Mouse (Mus musculus) urinary bladder, postnatal 36 days (tissue): ENCODE measurements around the gene Cfb.
"Not testable (repeated sequence)": the region's sequence is repeated elsewhere in the genome, so short reads cannot be mapped to it uniquely, and the experiment has no call there.

Source experiments
- DNase-seq, 2 experiments: peaks; one replicate each; pipeline ENCODE4 v3.0.0; 2022; ENCODE audit warnings: low spot score in 2 of 2, mixed read lengths in 1 of 2

Cfb gene

GRCm38 (mm10) chr17:34837464-34838324 is 24.6 kb downstream of the Cfb start:
- DNase-seq: no peak

- DNase-seq: peak; percentile 94 to 95
Measured at GRCm38 (mm10) chr17:34836856-34837221, 25.5 kb downstream of the Cfb start, which contains the start of the genes Stk19 and Dxo. Gene Stk19, minus strand, starts transcription at chr17:34836945. Gene Dxo, plus strand, starts transcription at chr17:34837019.

- no peak for DNase-seq
Measured at GRCm38 (mm10) chr17:34836155-34836855, 26.0 kb downstream of the Cfb start.

GRCm38 (mm10) chr17:34830776-34831175 is 31.5 kb downstream of the Cfb start:
- DNase-seq: not testable (repeated sequence)

GRCm38 (mm10) chr17:34814818-34815370 is 47.4 kb downstream of the Cfb start:
- no peak for DNase-seq

GRCm38 (mm10) chr17:34813747-34814146 is 48.6 kb downstream of the Cfb start:
- not testable (repeated sequence) for DNase-seq

GRCm38 (mm10) chr17:34811275-34811674 is 51.0 kb downstream of the Cfb start:
- DNase-seq: no peak

- not testable (repeated sequence) for DNase-seq
Measured at GRCm38 (mm10) chr17:34810811-34811210, 51.5 kb downstream of the Cfb start.

GRCm38 (mm10) chr17:34810411-34810810 is 51.9 kb downstream of the Cfb start:
- DNase-seq: not testable (repeated sequence)

GRCm38 (mm10) chr17:34808599-34809205 is 53.6 kb downstream of the Cfb start:
- no peak for DNase-seq

GRCm38 (mm10) chr17:34807176-34807575 is 55.1 kb downstream of the Cfb start:
- no peak for DNase-seq
